Mouse (Mus musculus) midbrain, embryonic 14.5 days (tissue): Measurements from ENCODE around the gene Zfp446. TPM values are rescaled to one million over a fixed set of nuclear protein-coding genes. Genes with fewer than 3 reads are reported as not detected.
A peak's percentile ranks its signal among the peaks of the same experiment; 100 is the strongest.

Source experiments
- ATAC-seq: fragments of 200-750 bp; cut with Nextera tagmentation; 2 replicates; pipeline ENCODE4 v1.8.0; 2017; ENCODE audit warnings: moderate number of reproducible peaks, moderate library complexity; ENCODE audit not compliant: low FRiP score, low TSS enrichment
- DNase-seq: peaks from one replicate; pipeline ENCODE4 v3.0.0-alpha.2; 2015
- H3K27ac ChIP-seq: fragments of 300-500 bp; sonication (generic); replicated peaks from 2 replicates; pipeline ENCODE4 v1.5.1; 2014; ENCODE audit warnings: mild to moderate bottlenecking, low read depth, low read length, moderate library complexity
- H3K27me3 ChIP-seq: fragments of 300-500 bp; sonication (generic); 2 replicates; pipeline ENCODE4 v1.6.1; 2014; ENCODE audit warnings: low read length, control low read depth, mixed read lengths; ENCODE audit not compliant: control insufficient read depth, insufficient read depth
- H3K36me3 ChIP-seq: fragments of 300-500 bp; sonication (generic); 2 replicates; pipeline ENCODE4 v1.6.1; 2014; ENCODE audit warnings: low read length, control low read depth; ENCODE audit not compliant: control insufficient read depth, insufficient read depth
- H3K4me1 ChIP-seq: fragments of 300-500 bp; sonication (generic); 2 replicates; pipeline ENCODE4 v1.6.1; 2014; ENCODE audit warnings: mild to moderate bottlenecking, antibody characterized with exemption, low read length, control low read depth; ENCODE audit not compliant: control insufficient read depth, insufficient read depth
- H3K4me2 ChIP-seq: fragments of 300-500 bp; sonication (generic); 2 replicates; pipeline ENCODE4 v1.6.1; 2014; ENCODE audit warnings: mild to moderate bottlenecking, low read length, moderate library complexity
- H3K4me3 ChIP-seq: fragments of 300-500 bp; sonication (generic); replicated peaks from 2 replicates; pipeline ENCODE4 v1.5.1; 2014; ENCODE audit warnings: low read depth, low read length
- H3K9ac ChIP-seq: fragments of 300-500 bp; sonication (generic); replicated peaks from 2 replicates; pipeline ENCODE4 v1.6.1; 2014; ENCODE audit warnings: mild to moderate bottlenecking, low read length, moderate library complexity
- H3K9me3 ChIP-seq: fragments of 300-500 bp; sonication (generic); 2 replicates; pipeline ENCODE4 v1.6.1; 2016; ENCODE audit warnings: low read length, control low read depth, mixed read lengths; ENCODE audit not compliant: control insufficient read depth
- WGBS: fragments of 180-500 bp; shearing (Covaris S2); extraction: QIAGEN DNeasy Blood & Tissue Kit; methylation state at CpG from one replicate; pipeline ENCODE4 v1.1.7; 2014; 5-methylcytosine and 5-hydroxymethylcytosine counted together
- polyA plus RNA-seq: library from polyadenylated mRNA; unstranded; fragments of >200 nt; fragmentation: Nextera tagmentation; extraction: Ambion mirVana; gene quantifications from 2 replicates; pipeline ENCODE4 v1.2.1, GENCODE M21; 2014

Gene Zfp446
- polyA plus RNA-seq, 1 experiment from 2014 or later, result 8.7 TPM

DNA sequence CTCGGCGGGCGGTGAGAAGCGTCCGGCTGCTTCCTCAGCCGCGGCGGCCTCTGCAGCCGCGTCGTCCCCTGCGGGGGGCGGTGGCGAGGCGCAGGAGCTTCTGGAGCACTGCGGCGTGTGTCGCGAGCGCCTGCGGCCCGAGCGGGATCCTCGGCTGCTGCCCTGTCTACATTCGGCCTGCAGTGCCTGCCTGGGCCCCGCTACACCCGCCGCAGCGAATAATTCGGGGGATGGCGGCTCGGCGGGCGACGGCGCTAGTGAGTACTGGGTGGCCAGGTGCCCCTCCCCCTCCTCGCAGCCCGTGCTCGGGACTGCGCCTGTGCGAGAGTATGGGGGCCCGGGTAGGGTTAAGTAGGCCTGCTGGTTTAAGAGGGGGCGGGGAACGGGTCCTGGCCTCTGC, 47.2 kb downstream of the Zfp446 start:
- Histone ChIP-seq H3K4me1 (peaks cover 28% of the 10 kb centered on the region), H3K36me3 (peaks cover 45% of the 10 kb centered on the region), H3K4me2 (peak overlapping the region; percentile 98), H3K27ac (peak overlapping the region; percentile 99), H3K27me3 (no peaks in the 10 kb centered on the region), H3K9ac (peak overlapping the region; percentile 93), H3K9me3 (no peaks in the 10 kb centered on the region), H3K4me3 (peak overlapping the region; percentile 92)
- ATAC-seq, result peak; percentile 68
- 0% methylated on average over 38 of the region's 44 CpGs for WGBS
- DNase-seq, result peak; percentile 86

GRCm38 (mm10) chr7:13025511-13026112, 48.0 kb downstream of the Zfp446 start:
- WGBS, result 34% methylated on average over 4 of the region's 4 CpGs
- peaks cover 54% of the 10 kb centered on the region for H3K36me3 ChIP-seq

DNA sequence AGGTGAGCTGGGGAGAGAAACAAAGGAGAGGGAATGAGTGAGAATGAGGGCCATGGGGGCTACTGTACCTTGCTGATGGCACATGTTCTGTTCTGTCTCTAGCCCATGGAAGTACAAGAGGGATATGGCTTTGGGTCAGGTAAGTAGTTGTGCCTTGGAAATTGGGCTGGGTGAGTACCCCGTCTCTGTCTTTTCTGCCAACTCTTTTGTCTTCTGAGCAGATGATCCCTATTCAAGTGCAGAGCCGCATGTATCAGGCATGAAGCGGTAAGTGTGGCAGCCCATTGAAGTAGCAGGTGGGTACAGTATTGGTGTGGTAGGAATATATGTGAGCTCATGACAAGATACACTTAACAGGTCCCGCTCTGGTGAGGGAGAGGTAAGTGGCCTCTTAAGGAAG, 51.3 kb downstream of the Zfp446 start:
- no peak for DNase-seq
- H3K4me1 ChIP-seq, result peaks cover 25% of the 10 kb centered on the region
- no peak for ATAC-seq
- no peaks in the 10 kb centered on the region for H3K9me3 ChIP-seq
- WGBS, result 87% methylated on average over 4 of the region's 4 CpGs
- no peak overlapping the region for H3K4me3 ChIP-seq
- H3K4me2 ChIP-seq, result no peak overlapping the region
- H3K27ac ChIP-seq, result no peak overlapping the region
- H3K9ac ChIP-seq, result no peak overlapping the region
- no peaks in the 10 kb centered on the region for H3K27me3 ChIP-seq
- peaks cover 82% of the 10 kb centered on the region for H3K36me3 ChIP-seq

More at GRCm38 (mm10) chr7:13025511-13026112, 48.0 kb downstream of the Zfp446 start:
- DNase-seq (no peak), ATAC-seq (no peak)
- Histone ChIP-seq H3K9me3 (no peaks in the 10 kb centered on the region), H3K27ac (peak overlapping the region; percentile 99), H3K4me2 (peak overlapping the region; percentile 98), H3K27me3 (no peaks in the 10 kb centered on the region), H3K4me3 (peak overlapping the region; percentile 92), H3K4me1 (peaks cover 28% of the 10 kb centered on the region), H3K9ac (peak overlapping the region; percentile 93)

GRCm38 (mm10) chr7:13031069-13031468, 53.4 kb downstream of the Zfp446 start:
- Histone ChIP-seq H3K9ac (no peak overlapping the region), H3K4me1 (peaks cover 23% of the 10 kb centered on the region), H3K36me3 (peaks cover 85% of the 10 kb centered on the region), H3K27ac (no peak overlapping the region), H3K27me3 (no peaks in the 10 kb centered on the region), H3K9me3 (no peaks in the 10 kb centered on the region), H3K4me2 (no peak overlapping the region), H3K4me3 (no peak overlapping the region)
- no peak for ATAC-seq
- DNase-seq, result peak; percentile 52
- WGBS, result 71% methylated on average over 5 of the region's 5 CpGs

GRCm38 (mm10) chr7:13031983-13032382, 54.3 kb downstream of the Zfp446 start:
- Histone ChIP-seq H3K4me1 (peaks cover 22% of the 10 kb centered on the region), H3K9me3 (no peaks in the 10 kb centered on the region), H3K9ac (no peak overlapping the region), H3K36me3 (peaks cover 82% of the 10 kb centered on the region), H3K27me3 (no peaks in the 10 kb centered on the region), H3K4me3 (no peak overlapping the region), H3K4me2 (no peak overlapping the region), H3K27ac (no peak overlapping the region)
- no peak for DNase-seq
- ATAC-seq, result no peak
- 84% methylated on average over 2 of the region's 2 CpGs for WGBS

GRCm38 (mm10) chr7:13032541-13032940, 54.9 kb downstream of the Zfp446 start:
- DNase-seq (no peak), ATAC-seq (no peak)
- peaks cover 76% of the 10 kb centered on the region for H3K36me3 ChIP-seq
- no peak overlapping the region for H3K4me2 ChIP-seq
- H3K27me3 ChIP-seq, result no peaks in the 10 kb centered on the region
- H3K9ac ChIP-seq, result no peak overlapping the region
- H3K27ac ChIP-seq, result no peak overlapping the region
- H3K4me3 ChIP-seq, result no peak overlapping the region
- H3K9me3 ChIP-seq, result no peaks in the 10 kb centered on the region
- H3K4me1 ChIP-seq, result peaks cover 23% of the 10 kb centered on the region
- WGBS, result 94% methylated on average over 7 of the region's 7 CpGs

GRCm38 (mm10) chr7:13033451-13034147, 56.0 kb downstream of the Zfp446 start:
- Histone ChIP-seq H3K27ac (peak overlapping the region; percentile 94), H3K9ac (peak overlapping the region; percentile 79), H3K4me1 (peaks cover 24% of the 10 kb centered on the region), H3K4me2 (peak overlapping the region; percentile 93), H3K4me3 (peak overlapping the region; percentile 53), H3K36me3 (peaks cover 65% of the 10 kb centered on the region), H3K27me3 (no peaks in the 10 kb centered on the region), H3K9me3 (no peaks in the 10 kb centered on the region)
- DNase-seq, result no peak
- ATAC-seq, result no peak
- WGBS, result 50% methylated on average over 13 of the region's 13 CpGs

DNA sequence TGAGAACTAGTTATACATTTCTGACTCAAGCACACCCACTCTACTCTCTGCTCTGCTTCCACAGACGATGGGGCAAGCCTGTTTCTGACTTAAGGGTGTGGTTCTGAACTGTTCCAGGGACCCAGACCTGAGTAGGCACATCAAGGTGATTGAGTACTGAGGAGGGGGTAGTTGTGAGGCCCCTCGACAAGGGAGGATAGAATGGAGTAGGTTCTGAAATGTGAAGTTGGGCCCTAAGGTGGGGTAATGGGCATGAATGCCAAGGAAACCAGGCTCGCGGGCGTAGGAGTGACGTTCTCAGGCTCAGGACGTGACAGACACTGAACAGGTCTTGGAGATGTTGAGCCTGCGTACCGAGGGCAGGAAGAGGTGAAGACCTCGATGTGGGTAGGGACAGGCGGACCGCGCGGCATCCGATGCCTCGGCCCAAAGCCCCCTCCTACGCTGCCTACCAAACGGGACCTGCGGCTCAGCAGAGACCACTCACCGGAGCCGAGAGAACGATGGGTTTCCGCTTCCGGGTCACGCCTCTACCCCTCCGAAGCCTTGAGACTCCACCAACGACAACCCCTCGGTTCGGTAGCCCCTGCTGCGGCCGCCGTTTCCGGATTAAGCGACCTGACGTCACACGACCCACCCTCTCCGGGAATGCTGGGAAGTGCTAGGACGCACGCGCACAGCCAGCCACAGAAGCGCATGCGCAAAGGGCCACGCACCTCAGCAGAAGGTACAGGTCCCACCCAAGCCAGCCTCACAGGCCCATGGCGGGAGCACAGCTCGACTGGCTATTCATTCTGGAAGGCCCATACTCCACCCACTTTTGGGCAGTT, 56.7 kb downstream of the Zfp446 start, which contains the start of gene Chmp2a:
TSS of gene Chmp2a (minus strand) at position 660 of the 830 bp plus-strand sequence.
- H3K9ac ChIP-seq, result peak within 1 kb of the TSS; percentile 79
- no peaks in the 10 kb centered on the region for H3K27me3 ChIP-seq
- ATAC-seq (peak; percentile 83), DNase-seq (peak; percentile 99)
- H3K4me3 ChIP-seq, result peak within 1 kb of the TSS; percentile 53
- peak within 1 kb of the TSS; percentile 94 for H3K27ac ChIP-seq
- no peaks in the 10 kb centered on the region for H3K9me3 ChIP-seq
- H3K4me2 ChIP-seq, result peak within 1 kb of the TSS; percentile 93
- peaks cover 58% of the 10 kb centered on the region for H3K36me3 ChIP-seq
- WGBS, result under 1% methylated on average over 45 of the region's 45 CpGs
- peaks cover 30% of the 10 kb centered on the region for H3K4me1 ChIP-seq
